23 mouse cellular contexts compared by ENCODE assay signal in genomic region chr14:25852121-25852561, GRCm38 (mm10). TPM values are rescaled to one million over a fixed set of nuclear protein-coding genes. Genes with fewer than 3 reads are reported as not detected.
A peak's percentile ranks its signal among the peaks of the same experiment; 100 is the strongest.
DNase-seq lines count a peak whose midpoint lies in the region; ATAC-seq and TF ChIP-seq lines count a peak whose summit lies in the region.
"Had no signal": no experiment of that assay in that cellular context is flagged by ENCODE, and none has a peak within 500 bp of the region (broad histone marks: within the 10 kb centered on the region; RNA-seq: fewer than 3 reads in every experiment).

No protein-coding gene starts in this region.

- H3K9ac ChIP-seq in lung, embryonic 14.5 days = no peak overlapping the region
- H3K9ac ChIP-seq in forebrain, embryonic 16.5 days (replicated peaks; ENCODE audit: low read depth, low read length) = no peak overlapping the region
- H3K9ac ChIP-seq: embryonic facial prominence, embryonic 13.5 days; forebrain, embryonic 15.5 days had no signal

- peak; percentile 65 for DNase-seq in layer of hippocampus, adult 11-12 months (ENCODE audit: low spot score)
- DNase-seq in layer of hippocampus, postnatal 10 days (ENCODE audit: low spot score in 2 of 2) = no peak
- peak; percentile 35 for DNase-seq in lung, embryonic 14.5 days
- no peak for DNase-seq in lung, postnatal 25 days (ENCODE audit: low spot score)
- DNase-seq in NIH3T3 (ENCODE audit: low read depth) = peak; percentile 49
- peak; percentile 55 to 59 for DNase-seq in layer of hippocampus, adult 8-10 months (ENCODE audit: low spot score in 2 of 2)
- DNase-seq: adrenal gland, postnatal 10 days; cerebellum, postnatal 10 days; gastrocnemius, postnatal 14 days; kidney, adult 11 months; kidney, postnatal 10 days; lung, adult 18-20 months; lung, postnatal 36 days; thymus, postnatal 4 days had no signal

- no peaks in the 10 kb centered on the region for H3K9me3 ChIP-seq in lung, embryonic 14.5 days (ENCODE audit: low read depth, low read length)
- H3K9me3 ChIP-seq in forebrain, embryonic 16.5 days (ENCODE audit: control insufficient read depth, low read length) = no peaks in the 10 kb centered on the region
- H3K9me3 ChIP-seq: embryonic facial prominence, embryonic 13.5 days; forebrain, embryonic 15.5 days had no signal

- no peak overlapping the region for H3K4me3 ChIP-seq in lung, embryonic 14.5 days (ENCODE audit: low read depth, low read length)
- no peak overlapping the region for H3K4me3 ChIP-seq in forebrain, embryonic 16.5 days (replicated peaks; ENCODE audit: low read length)
- H3K4me3 ChIP-seq: embryonic facial prominence, embryonic 13.5 days; forebrain, embryonic 15.5 days had no signal

- ATAC-seq in lung, embryonic 14.5 days (ENCODE audit: insufficient read depth) = no peak
- ATAC-seq in forebrain, embryonic 16.5 days = no peak
- ATAC-seq: activated CD4-positive, CD25-positive, alpha-beta regulatory T cell, adult 4 months; forebrain, embryonic 15.5 days had no signal

- WGBS in lung, embryonic 14.5 days = 62% methylated on average over 11 of the region's 11 CpGs
- WGBS in forebrain, embryonic 16.5 days = 80% methylated on average over 11 of the region's 11 CpGs

- no peak overlapping the region for H3K27ac ChIP-seq in lung, embryonic 14.5 days (ENCODE audit: low read depth)
- no peak overlapping the region for H3K27ac ChIP-seq in forebrain, embryonic 16.5 days (ENCODE audit: low read length)
- H3K27ac ChIP-seq: embryonic facial prominence, embryonic 13.5 days; forebrain, embryonic 15.5 days had no signal

- H3K36me3 ChIP-seq in lung, embryonic 14.5 days (ENCODE audit: insufficient read depth) = no peaks in the 10 kb centered on the region
- H3K36me3 ChIP-seq in forebrain, embryonic 16.5 days (ENCODE audit: control insufficient read depth, insufficient read depth) = no peaks in the 10 kb centered on the region
- H3K36me3 ChIP-seq: embryonic facial prominence, embryonic 13.5 days; forebrain, embryonic 15.5 days had no signal

- H3K4me1 ChIP-seq in lung, embryonic 14.5 days (ENCODE audit: insufficient read depth) = no peaks in the 10 kb centered on the region
- no peaks in the 10 kb centered on the region for H3K4me1 ChIP-seq in forebrain, embryonic 16.5 days (replicated peaks; ENCODE audit: control insufficient read depth, insufficient read depth, low read length)
- H3K4me1 ChIP-seq: forebrain, embryonic 15.5 days had no signal

- H3K4me2 ChIP-seq in lung, embryonic 14.5 days = no peak overlapping the region
- H3K4me2 ChIP-seq in forebrain, embryonic 16.5 days (ENCODE audit: low read length) = no peak overlapping the region
- H3K4me2 ChIP-seq: embryonic facial prominence, embryonic 13.5 days; forebrain, embryonic 15.5 days; liver, embryonic 11.5 days; midbrain, embryonic 11.5 days had no signal

- no peak for TF ChIP-seq CTCF in lung, embryonic 14.5 days (IDR thresholded peaks at IDR 0.05; ENCODE audit: low read depth)

- no peaks in the 10 kb centered on the region for H3K27me3 ChIP-seq in lung, embryonic 14.5 days (ENCODE audit: insufficient read depth, low read length)
- no peaks in the 10 kb centered on the region for H3K27me3 ChIP-seq in forebrain, embryonic 16.5 days (replicated peaks; ENCODE audit: control insufficient read depth, insufficient read depth, low read length)
- H3K27me3 ChIP-seq: embryonic facial prominence, embryonic 13.5 days; forebrain, embryonic 15.5 days had no signal

RNA-seq across cellular contexts. Expression of gene Anxa11, which starts 10.2 kb away (rescaled TPM):
- total RNA-seq in layer of hippocampus, postnatal 10 days (2021) = 10 to 100 TPM; 16.6 to 17.0 TPM
- 19.4 and 23.7 TPM in 2 replicates for polyA plus RNA-seq in lung, embryonic 14.5 days (2014; fragmentation: Nextera tagmentation; extraction: Ambion mirVana)
- total RNA-seq in layer of hippocampus, adult 8-10 months (2022) = 10 to 100 TPM; 72.8 to 81.2 (median 75.5) TPM
- polyA plus RNA-seq in forebrain, embryonic 16.5 days (2015; fragmentation: Nextera tagmentation; extraction: Ambion mirVana) = 2.0 and 2.6 TPM in 2 replicates

RNA-seq across cellular contexts. Expression of gene Plac9a, which starts 50.8 kb away (rescaled TPM):
- 1 to 10 TPM in 1 of 2 experiments, not detected in 1; 2.6 TPM for total RNA-seq in layer of hippocampus, postnatal 10 days (2021)
- polyA plus RNA-seq in lung, embryonic 14.5 days (2014; fragmentation: Nextera tagmentation; extraction: Ambion mirVana) = 0.53 and 1.4 TPM in 2 replicates
- not detected for total RNA-seq in layer of hippocampus, adult 8-10 months (2022)
- polyA plus RNA-seq in forebrain, embryonic 16.5 days (2015; fragmentation: Nextera tagmentation; extraction: Ambion mirVana) = not detected in 2 replicates
- total RNA-seq: left cerebral cortex, postnatal 36 days had no signal
- polyA plus RNA-seq: activated CD4-positive, CD25-positive, alpha-beta regulatory T cell, adult 4 months; brain, embryonic 14.5 days; embryonic facial prominence, embryonic 13.5 days; forebrain, embryonic 15.5 days; hindbrain, embryonic 11.5 days; liver, embryonic 11.5 days; midbrain, embryonic 11.5 days had no signal

Comparison
In these comparisons a context has a peak if more than half of its experiments do, and no peak if none do; other contexts are left out.
1. DNase-seq: peak in layer of hippocampus, adult 11-12 months (single experiment), lung, embryonic 14.5 days (single experiment), NIH3T3 (single experiment) and layer of hippocampus, adult 8-10 months (2 of 2); none in layer of hippocampus, postnatal 10 days (0 of 2) and lung, postnatal 25 days (single experiment).
2. RNA of gene Anxa11, which starts 10.2 kb away (total RNA-seq): 72.8 to 81.2 TPM in layer of hippocampus, adult 8-10 months; 16.6 to 17.0 TPM in layer of hippocampus, postnatal 10 days; every median in the first group is over 4 times any median in the second.